Mouse (Mus musculus): ENCODE measurements around the gene Wdr66. TPM values are rescaled to one million over a fixed set of nuclear protein-coding genes. Genes with fewer than 3 reads are reported as not detected.

The Wdr66 gene
- total and polyA plus RNA-seq, 3 experiments, result 1.4 to 3.6 TPM; not detected in 1

DNA sequence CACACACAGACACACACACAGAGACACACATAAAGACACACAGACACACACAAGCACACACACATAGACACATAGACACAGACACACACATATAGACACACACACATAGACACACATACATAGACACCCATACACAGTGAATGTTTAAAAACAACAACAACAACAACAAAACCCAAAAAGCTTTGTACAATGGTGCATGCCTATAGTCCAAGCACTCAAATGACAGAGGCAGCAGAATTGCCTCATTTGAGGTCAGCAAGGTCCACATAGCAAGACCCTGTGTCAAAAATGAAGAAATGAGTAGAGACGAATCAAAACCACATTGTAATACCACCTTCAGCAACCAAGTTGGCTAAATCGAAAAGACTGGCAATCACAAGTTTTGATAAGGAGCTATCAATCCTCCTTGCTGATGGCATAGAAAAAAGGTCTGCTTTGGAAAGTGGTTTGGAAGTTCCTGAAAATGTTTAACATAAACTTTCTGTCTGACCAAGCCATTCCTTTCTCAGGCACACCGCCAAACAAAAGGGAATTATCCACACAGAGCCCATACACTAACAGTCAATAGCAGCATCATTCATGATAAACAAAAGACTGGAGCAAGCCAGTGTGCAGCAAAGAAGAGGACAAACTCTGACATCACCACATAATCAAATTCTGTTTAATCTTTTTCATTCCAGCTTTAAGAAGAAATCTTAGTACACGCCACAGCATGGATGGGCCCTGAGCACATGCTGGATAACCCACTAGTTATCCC lies 84.5 kb downstream of the Wdr66 start:
- Histone ChIP-seq H3K27me3 (ENCODE audit: control insufficient read depth in 1 of 2, insufficient read depth in 2 of 2, low read length in 2 of 2) (no peaks in the 10 kb centered on the region; a peak in 2 of 4 replicates), H3K27ac (ENCODE audit: control insufficient read depth, low read depth, low read length) (no peak overlapping the region), H3K4me1 (ENCODE audit: control insufficient read depth in 1 of 2, insufficient read depth in 2 of 2, low read length in 2 of 2) (0 out of 4 replicates have a peak, but pooled peaks cover 0 to 4% of the 10 kb centered on the region in 2 experiments), H3K36me3 (ENCODE audit: control insufficient read depth in 1 of 2, insufficient read depth in 2 of 2, low read length in 2 of 2) (no peaks in the 10 kb centered on the region), H3K79me2 (ENCODE audit: control insufficient read depth, insufficient read depth, low read length, poor library complexity) (no peaks in the 10 kb centered on the region), H3K4me3 (ENCODE audit: control insufficient read depth in 1 of 2, insufficient read depth in 1 of 2, low read depth in 2 of 2, low read length in 2 of 2) (no peak overlapping the region), H3K9me3 (replicated peaks; ENCODE audit: insufficient read depth, low read length) (no peaks in the 10 kb centered on the region), H3K9ac (ENCODE audit: control insufficient read depth, low read depth, low read length, poor library complexity, severe bottlenecking) (no peak overlapping the region)
- DNase-seq (ENCODE audit: low read depth, low spot score), result no peak
- TF ChIP-seq GATA1 (IDR thresholded peaks at IDR 0.05; ENCODE audit: low read depth, low read length) (no peak), ZC3H11A (IDR thresholded peaks at IDR 0.05; ENCODE audit: low read depth, low read length) (no peak), ETS1 (IDR thresholded peaks at IDR 0.05; ENCODE audit: low read depth, low read length) (no peak), HCFC1 (IDR thresholded peaks at IDR 0.05; ENCODE audit: low read depth, low read length) (no peak)

DNA sequence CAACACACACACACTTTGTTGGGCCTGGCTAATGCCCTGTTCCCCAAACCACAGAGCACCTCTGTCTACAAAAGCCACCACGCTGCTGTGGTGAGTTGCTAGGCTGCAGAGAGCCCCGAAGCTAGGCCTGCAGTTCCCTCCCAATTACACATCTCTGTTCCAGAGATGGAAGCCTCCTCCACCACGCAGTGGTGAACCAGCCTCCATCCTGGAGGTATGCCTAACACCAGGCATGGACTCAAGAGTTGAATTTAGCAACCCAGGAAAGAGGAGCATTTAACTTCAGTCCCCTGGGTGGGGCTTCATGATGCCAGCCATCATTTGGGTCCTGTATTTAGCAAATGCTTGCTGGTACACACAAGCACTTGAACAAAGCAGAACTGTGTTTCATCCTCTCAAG lies 86.6 kb downstream of the Wdr66 start:
- Histone ChIP-seq H3K9me3 (replicated peaks; ENCODE audit: insufficient read depth, low read length) (no peaks in the 10 kb centered on the region), H3K36me3 (ENCODE audit: control insufficient read depth in 1 of 2, insufficient read depth in 2 of 2, low read length in 2 of 2) (no peaks in the 10 kb centered on the region), H3K27ac (ENCODE audit: control insufficient read depth, low read depth, low read length) (no peak overlapping the region), H3K79me2 (ENCODE audit: control insufficient read depth, insufficient read depth, low read length, poor library complexity) (no peaks in the 10 kb centered on the region), H3K4me3 (ENCODE audit: control insufficient read depth in 1 of 2, insufficient read depth in 1 of 2, low read depth in 2 of 2, low read length in 2 of 2) (no peak overlapping the region), H3K4me1 (ENCODE audit: control insufficient read depth in 1 of 2, insufficient read depth in 2 of 2, low read length in 2 of 2) (0 out of 4 replicates have a peak, but pooled peaks cover 0 to 4% of the 10 kb centered on the region in 2 experiments), H3K27me3 (ENCODE audit: control insufficient read depth in 1 of 2, insufficient read depth in 2 of 2, low read length in 2 of 2) (no peaks in the 10 kb centered on the region; a peak in 2 of 4 replicates), H3K9ac (ENCODE audit: control insufficient read depth, low read depth, low read length, poor library complexity, severe bottlenecking) (no peak overlapping the region)
- DNase-seq (ENCODE audit: low read depth, low spot score), result no peak
- no peak for TF ChIP-seq ZC3H11A (IDR thresholded peaks at IDR 0.05; ENCODE audit: low read depth, low read length)
- no peak for TF ChIP-seq TBP (IDR thresholded peaks at IDR 0.05; ENCODE audit: low read depth, low read length)
- no peak for TF ChIP-seq TCF12 (IDR thresholded peaks at IDR 0.05; ENCODE audit: low read depth, low read length)
- no peak for TF ChIP-seq ETS1 (IDR thresholded peaks at IDR 0.05; ENCODE audit: low read depth, low read length)

DNA sequence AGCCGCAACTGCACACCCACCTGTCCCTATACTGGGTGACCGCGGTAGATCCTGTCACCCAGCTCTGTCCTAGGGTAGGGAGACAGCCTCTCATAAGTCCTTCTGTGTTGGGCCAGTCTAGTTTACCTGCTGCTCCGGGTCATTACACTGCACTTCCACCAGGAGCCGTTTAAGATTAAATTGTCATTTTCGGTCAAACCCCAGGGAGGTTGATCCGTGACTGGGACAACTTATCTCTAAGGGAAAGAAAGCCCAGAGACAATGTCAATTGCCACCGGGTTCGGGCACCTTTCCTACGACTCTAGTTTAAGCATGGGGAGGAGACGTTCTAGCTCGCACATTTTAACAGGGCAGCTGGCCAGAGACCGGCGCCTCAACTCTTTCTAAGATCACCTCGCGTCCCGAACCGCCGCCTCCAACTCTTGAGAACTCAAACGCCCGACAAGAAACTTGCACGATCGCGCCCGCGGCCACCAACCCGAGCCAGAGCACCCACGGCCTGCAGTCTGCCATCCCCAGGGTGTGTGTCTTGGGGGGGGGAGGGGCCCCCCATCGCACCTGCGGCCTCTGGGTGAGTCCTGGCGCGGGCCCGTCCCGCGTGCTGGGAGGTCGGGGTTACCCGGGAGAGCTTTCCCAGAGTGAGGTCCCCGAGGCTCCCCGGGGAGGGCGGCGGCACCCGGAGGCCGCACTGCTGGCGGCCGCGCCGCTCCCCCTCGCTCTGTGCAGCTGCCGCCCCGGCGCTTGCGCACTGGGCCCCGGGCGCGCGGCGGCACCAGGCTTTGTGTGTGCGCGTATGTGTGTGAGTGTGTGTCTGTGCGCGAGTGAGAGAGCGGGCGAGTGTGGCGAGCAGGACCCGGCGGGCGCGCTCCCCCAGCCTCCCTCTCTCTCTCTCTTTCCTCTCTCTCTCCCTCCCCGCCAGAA lies 92.1 kb downstream of the Wdr66 start, which contains the start of gene Bcl7a:
Bcl7a (plus strand) TSS at position 128 of the 921 bp plus-strand sequence.
- peak within 1 kb of the TSS; percentile 95 for H3K9ac ChIP-seq (ENCODE audit: control insufficient read depth, low read depth, low read length, poor library complexity, severe bottlenecking)
- TF ChIP-seq E2F4 (IDR thresholded peaks at IDR 0.05; ENCODE audit: borderline replicate concordance, low read depth, low read length), result no peak
- TF ChIP-seq ZNF384 (IDR thresholded peaks at IDR 0.05; ENCODE audit: low read depth, low read length), result no peak
- TF ChIP-seq MAX (IDR thresholded peaks at IDR 0.05; ENCODE audit: low read length), result peak; percentile 15; the same call in 1 of the 2 replicates
- TF ChIP-seq MXI1 (IDR thresholded peaks at IDR 0.05; ENCODE audit: low read depth, low read length), result no peak
- TF ChIP-seq CHD1 (IDR thresholded peaks at IDR 0.05; ENCODE audit: low read depth, low read length), result 0 out of 2 replicates have a peak, but pooled peaks have one; percentile 37
- peak; percentile 84 for TF ChIP-seq NRF1 (IDR thresholded peaks at IDR 0.05; ENCODE audit: insufficient read depth, low read depth, low read length, poor library complexity, severe bottlenecking)
- TF ChIP-seq TCF12 (IDR thresholded peaks at IDR 0.05; ENCODE audit: low read depth, low read length), result peak; percentile 36; the same call in 1 of the 2 replicates
- no peak for TF ChIP-seq KAT2A (conservative IDR thresholded peaks at IDR 0.05; ENCODE audit: low read depth, low read length)
- TF ChIP-seq MYC (IDR thresholded peaks at IDR 0.05; ENCODE audit: low read depth, low read length), result no peak
- peak; percentile 67 for TF ChIP-seq SIN3A (IDR thresholded peaks at IDR 0.05; ENCODE audit: low read length)
- TF ChIP-seq POLR2AphosphoS2 (IDR thresholded peaks at IDR 0.05; ENCODE audit: low read length), result 0 out of 2 replicates have a peak, but pooled peaks have one; percentile 34
- peak in 1 of 3 experiments; percentile 13; a peak in 2 of 6 replicates for TF ChIP-seq CTCF (IDR thresholded peaks at IDR 0.05 in 2 of 3, conservative IDR thresholded peaks at IDR 0.05 in 1 of 3; ENCODE audit: control insufficient read depth in 1 of 3, insufficient read depth in 1 of 3, low read depth in 2 of 3, low read length in 3 of 3, poor library complexity in 1 of 3, severe bottlenecking in 1 of 3)
- TF ChIP-seq ZMIZ1 (IDR thresholded peaks at IDR 0.05; ENCODE audit: low read depth, low read length), result 0 out of 2 replicates have a peak, but pooled peaks have one; percentile 53
- TF ChIP-seq MAZ (IDR thresholded peaks at IDR 0.05; ENCODE audit: low read depth, low read length), result no peak
- no peak for TF ChIP-seq GABPA (IDR thresholded peaks at IDR 0.05; ENCODE audit: low read depth, low read length)
- peak; percentile 59 for TF ChIP-seq NELFE (IDR thresholded peaks at IDR 0.05; ENCODE audit: low read depth, low read length)
- peak; percentile 51; the same call in 1 of the 2 replicates for TF ChIP-seq HCFC1 (IDR thresholded peaks at IDR 0.05; ENCODE audit: low read depth, low read length)
- TF ChIP-seq POLR2A (IDR thresholded peaks at IDR 0.05; ENCODE audit: control insufficient read depth in 1 of 2, insufficient read depth in 1 of 2, low read depth in 1 of 2, low read length in 2 of 2, poor library complexity in 1 of 2), result peak in 1 of 2 experiments; percentile 68; a peak in 2 of 4 replicates
- H3K4me3 ChIP-seq (ENCODE audit: control insufficient read depth in 1 of 2, insufficient read depth in 1 of 2, low read depth in 2 of 2, low read length in 2 of 2), result peak within 1 kb of the TSS; percentile 86 to 90
- H3K36me3 ChIP-seq (ENCODE audit: control insufficient read depth in 1 of 2, insufficient read depth in 2 of 2, low read length in 2 of 2), result no peaks in the 10 kb centered on the region
- no peaks in the 10 kb centered on the region for H3K4me1 ChIP-seq (ENCODE audit: control insufficient read depth in 1 of 2, insufficient read depth in 2 of 2, low read length in 2 of 2)
- H3K27ac ChIP-seq (ENCODE audit: control insufficient read depth, low read depth, low read length), result peak within 1 kb of the TSS; percentile 84
- DNase-seq (ENCODE audit: low read depth, low spot score), result peak; percentile 84
- H3K9me3 ChIP-seq (replicated peaks; ENCODE audit: insufficient read depth, low read length), result no peaks in the 10 kb centered on the region
- peaks cover 21% of the 10 kb centered on the region for H3K79me2 ChIP-seq (ENCODE audit: control insufficient read depth, insufficient read depth, low read length, poor library complexity)
- H3K27me3 ChIP-seq (ENCODE audit: control insufficient read depth in 1 of 2, insufficient read depth in 2 of 2, low read length in 2 of 2), result no peaks in the 10 kb centered on the region; a peak in 2 of 4 replicates
